Mouse (Mus musculus) layer of hippocampus, postnatal 36 days (tissue): ENCODE data around the gene Zfp428. TPM values are rescaled to one million over a fixed set of nuclear protein-coding genes. Genes with fewer than 3 reads are reported as not detected.
A peak's percentile ranks its signal among the peaks of the same experiment; 100 is the strongest.

ENCODE experiments used
- DNase-seq, 2 experiments: peaks; one replicate each; pipeline ENCODE4 v3.0.0; 2022
- total RNA-seq, 2 experiments: library from RNA; stranded (reverse); gene quantifications; 2 replicates each; pipeline ENCODE4 v1.2.3; 2021

The Zfp428 gene
- total RNA-seq: 10 to 100 TPM; 36.2 to 42.1 TPM

DNA sequence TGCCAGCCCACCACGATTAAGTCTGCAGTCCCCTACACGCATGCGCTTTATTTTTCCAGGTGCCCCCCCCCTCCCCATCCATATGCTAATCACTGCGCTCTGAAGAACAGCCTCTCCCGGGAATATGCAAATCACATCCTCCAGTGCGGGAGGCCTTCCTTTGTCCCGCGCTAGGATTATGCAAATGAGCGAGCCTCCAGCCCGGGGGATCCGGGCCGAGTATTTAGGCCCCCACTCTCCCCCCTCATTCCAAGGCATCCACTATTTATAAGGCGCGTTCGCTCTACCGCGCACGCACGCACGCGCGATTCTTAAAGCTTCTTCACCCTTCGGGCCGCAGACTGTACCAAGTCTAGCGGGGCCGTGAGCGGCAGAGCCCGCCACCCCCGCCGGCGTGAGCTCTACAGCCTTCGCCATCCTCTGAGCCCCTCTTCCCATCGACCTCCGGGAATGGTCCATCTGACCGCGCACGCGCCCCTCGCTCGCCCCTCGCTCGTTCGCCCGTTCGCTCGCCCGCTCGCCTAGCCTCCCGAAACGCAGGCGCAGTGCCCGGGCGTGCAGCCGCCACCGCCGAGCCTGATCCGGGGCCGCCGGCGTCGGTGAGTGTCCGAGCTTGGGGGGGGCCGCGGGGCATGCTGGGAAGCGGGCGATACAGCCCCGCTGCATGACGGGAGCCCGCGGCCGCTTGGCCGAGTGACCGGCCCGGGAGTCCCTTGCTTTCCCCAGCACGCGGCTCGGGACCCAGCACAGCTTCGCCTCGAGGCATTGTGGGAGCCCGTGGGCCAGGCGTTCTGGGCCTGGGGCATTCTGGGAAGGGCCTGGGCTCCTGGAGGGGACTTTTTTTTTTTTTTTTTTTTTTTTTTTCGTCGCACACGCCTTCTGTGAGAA, at the start of gene Zfp428:
Zfp428 (plus strand) TSS at position 169 of the 888 bp plus-strand sequence.
- DNase-seq: peak; percentile 84 to 85

DNA sequence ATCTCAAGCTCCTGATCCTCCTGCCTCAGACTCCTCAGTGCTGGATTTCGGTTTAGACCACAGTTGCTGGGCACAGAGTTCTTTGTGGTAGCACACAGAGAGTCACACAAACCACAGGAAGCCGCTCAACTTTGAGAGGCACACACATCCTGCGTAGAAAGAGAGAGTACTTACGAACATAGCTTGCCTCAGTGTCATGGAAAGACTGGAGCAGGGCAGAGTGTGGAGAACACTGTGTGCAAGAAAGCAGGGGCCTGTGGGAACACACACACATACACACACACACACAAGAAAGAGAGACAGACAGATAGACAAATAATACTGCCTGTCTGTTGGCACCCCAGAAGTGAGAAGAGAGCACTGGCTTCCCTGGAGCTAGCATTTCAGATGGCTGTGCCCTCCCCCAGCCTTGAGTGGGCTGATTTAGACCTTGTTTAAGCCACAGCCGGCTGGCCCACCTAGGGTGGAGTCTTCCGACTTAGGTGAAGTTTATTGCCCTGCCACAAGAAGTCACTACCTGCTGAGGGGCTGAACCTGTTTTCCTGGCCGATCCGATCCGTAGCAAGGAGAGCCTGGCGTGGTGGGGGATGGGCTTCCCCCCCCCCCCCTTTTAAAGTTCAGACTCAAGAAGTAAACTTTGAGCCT, 49.0 kb upstream of the Zfp428 start:
- no peak for DNase-seq

GRCm38 (mm10) chr7:24459440-24459839, 47.4 kb upstream of the Zfp428 start:
- no peak for DNase-seq

- no peak for DNase-seq
Measured at GRCm38 (mm10) chr7:24459843-24460242, 47.0 kb upstream of the Zfp428 start.

GRCm38 (mm10) chr7:24461376-24462051, 45.3 kb upstream of the Zfp428 start:
- no peak for DNase-seq

DNA sequence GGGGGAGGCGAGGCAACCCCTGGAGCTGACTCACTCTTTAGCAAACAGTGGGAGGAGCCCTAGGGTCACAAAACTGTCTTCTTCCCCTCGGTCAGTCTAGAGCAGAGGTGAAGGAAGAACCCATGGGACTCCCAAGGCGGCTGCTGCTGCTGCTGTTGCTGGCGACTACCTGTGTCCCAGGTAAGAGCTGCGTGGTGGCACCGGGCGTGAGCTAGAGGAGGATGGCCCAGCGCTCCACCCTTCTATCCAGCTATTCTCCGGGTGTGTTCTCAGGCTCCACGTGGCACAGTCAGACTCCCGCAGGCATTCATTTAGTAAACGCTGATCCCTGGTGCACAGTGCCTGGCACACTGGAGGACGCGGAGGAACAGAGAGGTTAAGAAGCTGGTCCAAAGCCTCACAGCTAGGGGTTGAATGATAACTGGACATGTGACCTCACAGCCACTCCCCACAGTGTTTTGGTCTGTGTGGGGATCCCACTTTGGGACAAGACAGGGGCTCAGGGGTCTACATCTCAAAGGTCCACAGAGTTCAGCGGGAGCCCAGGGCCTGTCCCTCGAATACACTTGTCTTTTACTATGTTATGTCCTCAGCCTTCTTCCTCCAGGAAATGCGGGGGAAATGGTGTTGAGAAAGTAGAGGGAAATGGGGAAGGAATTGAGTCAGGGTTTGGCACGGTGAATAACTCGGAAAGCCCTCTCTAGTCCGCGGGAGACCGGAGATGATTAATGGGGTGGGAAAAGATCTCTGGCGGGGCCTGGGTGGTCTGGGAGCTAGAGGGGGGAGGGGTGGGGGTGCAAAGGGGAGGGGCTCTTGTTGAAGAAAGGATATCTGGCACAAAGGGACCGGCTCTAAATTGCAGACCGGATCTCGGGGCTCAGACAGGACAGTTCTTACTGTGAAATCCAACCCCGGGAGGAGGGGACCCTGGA, 44.2 kb upstream of the Zfp428 start, which contains the start of gene Plaur:
Plaur (plus strand) TSS at position 97 of the 932 bp plus-strand sequence.
- no peak for DNase-seq

GRCm38 (mm10) chr7:24466835-24467234, 40.0 kb upstream of the Zfp428 start:
- DNase-seq: no peak

DNA sequence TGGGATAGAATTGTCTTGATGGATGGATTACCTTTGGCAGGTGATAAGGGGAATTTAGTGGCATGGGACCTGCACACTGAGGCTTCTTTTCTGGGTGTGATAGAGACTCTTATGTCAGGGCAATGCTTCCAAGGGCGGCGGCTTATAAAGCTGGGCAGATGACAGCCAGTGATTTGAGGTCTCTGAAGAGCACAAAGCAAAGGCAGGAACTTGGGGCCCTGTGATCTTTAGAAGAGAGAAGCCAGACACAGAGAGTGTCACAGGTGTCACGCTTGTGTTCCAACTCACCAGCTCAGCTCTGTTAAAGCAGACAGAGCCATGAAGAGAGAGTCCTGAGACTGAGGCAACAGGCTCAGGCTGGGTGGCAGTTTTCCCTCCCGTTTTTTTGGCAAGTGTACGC, 38.9 kb upstream of the Zfp428 start:
- no peak for DNase-seq

- DNase-seq: no peak
Measured at GRCm38 (mm10) chr7:24469126-24469525, 37.7 kb upstream of the Zfp428 start.

DNA sequence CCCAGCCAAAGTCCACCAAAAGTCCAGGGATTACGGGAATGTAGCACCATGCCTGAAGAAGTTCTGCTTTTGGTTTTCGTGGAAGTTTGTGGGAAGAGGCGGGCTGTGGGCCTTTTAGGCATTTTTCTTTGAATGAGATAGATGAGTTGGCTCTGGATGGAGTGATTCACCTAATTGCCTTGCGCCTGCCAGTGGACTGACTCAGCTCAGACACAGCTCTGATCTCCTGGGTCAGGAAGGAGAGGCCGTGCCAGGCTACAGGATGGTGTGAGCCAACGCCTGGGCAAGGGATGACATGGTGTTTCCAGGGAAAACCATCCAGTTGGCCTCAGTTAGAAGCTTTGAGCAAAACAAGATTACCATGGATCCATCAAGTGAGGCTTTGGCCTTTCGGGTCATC, 36.5 kb upstream of the Zfp428 start:
- no peak for DNase-seq

DNA sequence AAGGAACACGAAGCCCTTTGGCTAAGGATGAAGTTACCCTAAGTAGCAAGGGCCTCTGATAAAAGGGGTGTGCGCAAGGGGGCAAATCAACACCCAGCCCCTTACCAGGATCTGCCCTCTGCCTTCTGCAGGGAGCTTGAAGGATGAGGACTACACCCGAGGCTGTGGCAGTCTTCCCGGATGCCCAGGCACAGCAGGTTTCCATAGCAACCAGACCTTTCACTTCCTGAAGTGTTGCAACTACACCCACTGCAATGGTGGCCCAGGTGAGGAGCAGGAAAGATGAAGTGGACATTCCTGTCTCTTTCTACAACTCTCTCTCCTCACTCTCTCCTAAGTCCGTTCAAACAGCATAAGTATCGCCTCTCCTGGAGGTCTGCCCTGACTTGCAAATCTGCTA, 34.4 kb upstream of the Zfp428 start:
- DNase-seq: no peak

DNA sequence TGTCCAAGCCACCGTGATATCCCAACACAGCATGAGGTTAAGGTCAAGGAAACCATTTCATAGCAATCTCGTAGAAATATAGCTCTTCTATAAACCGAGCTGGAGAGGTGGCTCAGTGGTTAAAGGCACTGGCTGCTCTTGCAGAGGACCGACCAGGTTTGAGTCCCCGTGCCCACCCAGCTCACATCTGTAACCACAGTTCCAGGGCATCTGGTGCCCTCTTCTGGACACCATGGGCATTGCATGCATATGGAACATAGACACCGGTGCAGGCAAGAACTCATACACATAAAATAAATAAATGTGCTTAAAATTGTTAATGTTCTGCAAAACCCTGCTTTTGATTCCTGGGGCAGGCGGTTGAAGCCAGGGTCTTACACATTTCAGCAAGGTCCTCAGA, 33.9 kb upstream of the Zfp428 start:
- DNase-seq: no peak

DNA sequence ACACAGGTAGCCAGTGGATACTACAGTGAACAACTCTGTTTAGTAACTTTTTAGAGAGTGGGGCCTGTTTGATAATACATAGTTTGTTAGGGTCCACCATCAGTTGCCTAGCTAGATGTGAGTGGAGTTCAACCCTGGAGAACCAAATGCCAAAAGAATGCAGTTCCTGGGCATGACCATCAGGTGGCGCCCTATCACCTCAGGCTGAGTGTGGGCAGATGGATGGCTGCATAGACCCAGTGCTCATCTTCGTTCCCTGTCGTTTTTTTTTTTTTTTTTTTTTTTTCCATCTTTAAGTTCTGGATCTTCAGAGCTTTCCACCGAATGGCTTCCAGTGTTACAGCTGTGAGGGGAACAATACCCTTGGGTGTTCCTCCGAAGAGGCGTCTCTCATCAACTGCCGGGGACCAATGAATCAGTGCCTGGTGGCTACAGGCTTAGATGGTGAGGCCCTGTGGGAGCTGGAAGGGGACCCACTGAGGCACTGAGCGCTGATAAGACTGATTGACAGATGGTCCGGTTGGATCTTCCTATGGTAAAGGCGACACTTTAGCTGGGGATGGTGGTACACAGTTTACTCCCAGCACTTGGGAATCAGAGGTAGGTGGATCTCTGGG, 32.8 kb upstream of the Zfp428 start:
- peak; percentile 68 to 73 for DNase-seq

GRCm38 (mm10) chr7:24474811-24475506, 31.8 kb upstream of the Zfp428 start:
- DNase-seq: peak; percentile 62 to 71

DNA sequence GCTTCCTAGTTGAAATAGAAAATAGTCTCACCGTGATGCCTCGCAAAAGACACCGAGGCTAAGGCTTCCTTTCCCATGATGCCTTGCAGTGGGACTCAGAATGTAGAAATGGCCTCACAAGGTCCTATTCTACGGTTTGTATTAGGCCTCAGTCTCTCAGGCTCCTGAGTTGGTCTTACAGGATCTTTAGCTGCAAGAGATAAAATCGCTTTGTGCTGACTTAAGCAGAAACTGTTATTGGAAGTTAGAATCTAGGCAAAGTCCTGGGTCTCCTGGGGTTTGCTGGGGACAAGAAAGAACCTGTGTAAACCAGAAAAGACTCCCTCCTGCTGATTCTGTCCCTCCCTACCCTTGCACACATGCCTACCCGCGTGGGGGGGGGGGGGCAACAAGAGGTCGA, 30.5 kb upstream of the Zfp428 start:
- DNase-seq: no peak

DNA sequence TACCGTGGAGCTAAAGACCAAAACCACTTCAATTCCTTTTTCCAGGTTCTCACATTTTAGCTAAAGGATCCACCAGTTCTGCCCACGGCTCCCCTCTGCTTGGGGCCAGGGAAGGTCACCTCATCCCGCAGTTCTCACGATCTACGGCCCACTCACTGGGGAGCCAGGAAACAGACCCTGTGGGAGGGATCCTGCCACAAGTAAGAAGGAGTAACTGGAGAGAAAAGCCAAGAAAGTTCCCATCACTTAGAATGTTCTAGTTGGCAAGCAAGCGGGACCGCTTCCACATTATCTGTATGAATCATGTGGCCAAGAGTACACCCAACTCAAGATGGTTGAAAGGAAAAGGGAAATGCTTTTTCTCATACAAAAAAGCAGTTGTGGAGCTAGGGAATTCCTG, 29.9 kb upstream of the Zfp428 start:
- DNase-seq: no peak

GRCm38 (mm10) chr7:24478911-24479310, 27.9 kb upstream of the Zfp428 start:
- DNase-seq: no peak

- DNase-seq: no peak
Measured at GRCm38 (mm10) chr7:24479685-24480084, 27.1 kb upstream of the Zfp428 start.

- no peak for DNase-seq
Measured at GRCm38 (mm10) chr7:24480121-24480941, 26.5 kb upstream of the Zfp428 start.

- no peak for DNase-seq
Measured at GRCm38 (mm10) chr7:24480986-24481473, 25.8 kb upstream of the Zfp428 start.
